Mouse (Mus musculus) midbrain, embryonic 16.5 days (tissue): ENCODE measurements around the gene Zfp764. TPM values are rescaled to one million over a fixed set of nuclear protein-coding genes. Genes with fewer than 3 reads are reported as not detected.
"Not testable (repeated sequence)": the region's sequence is repeated elsewhere in the genome, so short reads cannot be mapped to it uniquely, and the experiment has no call there.

Experiments
- ATAC-seq: fragments of 200-750 bp; cut with Nextera tagmentation; 2 replicates; pipeline ENCODE4 v1.8.0; 2017; ENCODE audit warnings: moderate TSS enrichment
- H3K27ac ChIP-seq: fragments of 300-500 bp; sonication (generic); 2 replicates; pipeline ENCODE4 v1.5.1; 2014; ENCODE audit warnings: mild to moderate bottlenecking, low read length, mixed read lengths
- H3K27me3 ChIP-seq: fragments of 300-500 bp; sonication (generic); 2 replicates; pipeline ENCODE4 v1.6.1; 2014; ENCODE audit warnings: low read depth, low read length, mixed read lengths; ENCODE audit not compliant: control insufficient read depth, insufficient read depth
- H3K36me3 ChIP-seq: fragments of 300-500 bp; sonication (generic); 2 replicates; pipeline ENCODE4 v1.6.1; 2014; ENCODE audit warnings: mild to moderate bottlenecking, low read length, moderate library complexity, mixed read lengths; ENCODE audit not compliant: control insufficient read depth, insufficient read depth
- H3K4me1 ChIP-seq: fragments of 300-500 bp; sonication (generic); 2 replicates; pipeline ENCODE4 v1.6.1; 2014; ENCODE audit warnings: mild to moderate bottlenecking, low read length, mixed read lengths; ENCODE audit not compliant: control insufficient read depth, insufficient read depth
- H3K4me2 ChIP-seq: fragments of 300-500 bp; sonication (generic); 2 replicates; pipeline ENCODE4 v1.6.1; 2014; ENCODE audit warnings: mild to moderate bottlenecking, low read length, mixed read lengths
- H3K4me3 ChIP-seq: fragments of 300-500 bp; sonication (generic); 2 replicates; pipeline ENCODE4 v1.5.1; 2014; ENCODE audit warnings: low read depth, mild to moderate bottlenecking, low read length, moderate library complexity, mixed read lengths
- H3K9ac ChIP-seq: fragments of 300-500 bp; sonication (generic); 2 replicates; pipeline ENCODE4 v1.6.1; 2014; ENCODE audit warnings: low read depth, low read length, mixed read lengths
- H3K9me3 ChIP-seq: fragments of 300-500 bp; sonication (generic); replicated peaks from 2 replicates; pipeline ENCODE4 v1.6.1; 2014; ENCODE audit warnings: mild to moderate bottlenecking, low read length, mixed read lengths; ENCODE audit not compliant: control insufficient read depth, poor library complexity, severe bottlenecking
- WGBS: fragments of 180-500 bp; shearing (Covaris S2); extraction: QIAGEN DNeasy Blood & Tissue Kit; methylation state at CpG from one replicate; pipeline ENCODE4 v1.1.7; 2014; 5-methylcytosine and 5-hydroxymethylcytosine counted together
- polyA plus RNA-seq: library from polyadenylated mRNA; unstranded; fragments of >200 nt; fragmentation: Nextera tagmentation; extraction: Ambion mirVana; gene quantifications from 2 replicates; pipeline ENCODE4 v1.2.1, GENCODE M21; 2015

Zfp764 gene
- polyA plus RNA-seq, 1 experiment from 2014 or later: 5.3 TPM

GRCm38 (mm10) chr7:127393944-127394333, 12.7 kb downstream of the Zfp764 start:
- no peaks in the 10 kb centered on the region for H3K9me3 ChIP-seq
- H3K36me3 ChIP-seq: peaks cover 3% of the 10 kb centered on the region; the same call in 1 of the 2 replicates
- peak overlapping the region; percentile 64 for H3K9ac ChIP-seq
- H3K4me3 ChIP-seq: peak overlapping the region; percentile 72
- peak; percentile 33; the same call in 1 of the 2 replicates for ATAC-seq
- peak overlapping the region; percentile 75 for H3K4me2 ChIP-seq
- H3K27me3 ChIP-seq: no peaks in the 10 kb centered on the region
- peak overlapping the region; percentile 90 for H3K27ac ChIP-seq
- peaks cover 13% of the 10 kb centered on the region for H3K4me1 ChIP-seq
- 24% methylated on average over 7 of the region's 7 CpGs for WGBS

- peaks cover 13% of the 10 kb centered on the region for H3K4me1 ChIP-seq
- H3K9ac ChIP-seq: peak within 1 kb of the TSS; percentile 95
- no peaks in the 10 kb centered on the region for H3K27me3 ChIP-seq
- H3K36me3 ChIP-seq: peaks cover 3% of the 10 kb centered on the region; the same call in 1 of the 2 replicates
- H3K9me3 ChIP-seq: no peaks in the 10 kb centered on the region
- ATAC-seq: peak; percentile 95
- peak within 1 kb of the TSS; percentile 72 for H3K4me3 ChIP-seq
- H3K27ac ChIP-seq: peak within 1 kb of the TSS; percentile 90
- WGBS: under 1% methylated on average over 43 of the region's 45 CpGs
- peak within 1 kb of the TSS; percentile 75 for H3K4me2 ChIP-seq
Observed at GRCm38 (mm10) chr7:127393157-127393943, 13.3 kb downstream of the Zfp764 start, which contains the start of gene E430018J23Rik. Gene E430018J23Rik (minus strand): TSS chr7:127393629.

GRCm38 (mm10) chr7:127392251-127392824, 14.3 kb downstream of the Zfp764 start:
- H3K4me3 ChIP-seq: peak overlapping the region; percentile 72
- H3K4me1 ChIP-seq: peaks cover 13% of the 10 kb centered on the region
- WGBS: 81% methylated on average over 8 of the region's 8 CpGs
- peak overlapping the region; percentile 75 for H3K4me2 ChIP-seq
- no peaks in the 10 kb centered on the region for H3K27me3 ChIP-seq
- H3K9me3 ChIP-seq: no peaks in the 10 kb centered on the region
- H3K27ac ChIP-seq: no peak overlapping the region
- peak overlapping the region; percentile 95; the same call in 1 of the 2 replicates for H3K9ac ChIP-seq
- ATAC-seq: no peak
- peaks cover 3% of the 10 kb centered on the region; the same call in 1 of the 2 replicates for H3K36me3 ChIP-seq

- Histone ChIP-seq H3K27ac (no peak overlapping the region), H3K4me1 (peaks cover 15% of the 10 kb centered on the region), H3K4me2 (no peak overlapping the region), H3K27me3 (no peaks in the 10 kb centered on the region), H3K36me3 (peaks cover 3% of the 10 kb centered on the region; the same call in 1 of the 2 replicates), H3K9me3 (no peaks in the 10 kb centered on the region), H3K4me3 (no peak overlapping the region), H3K9ac (no peak overlapping the region)
- no peak for ATAC-seq
- 96% methylated on average over 16 of the region's 16 CpGs for WGBS
Observed at GRCm38 (mm10) chr7:127391538-127391937, 15.1 kb downstream of the Zfp764 start.

GRCm38 (mm10) chr7:127390306-127390705, 16.3 kb downstream of the Zfp764 start:
- Histone ChIP-seq H3K36me3 (peaks cover 3% of the 10 kb centered on the region; the same call in 1 of the 2 replicates), H3K9me3 (no peaks in the 10 kb centered on the region), H3K27me3 (no peaks in the 10 kb centered on the region), H3K4me2 (no peak overlapping the region), H3K27ac (no peak overlapping the region), H3K4me1 (peaks cover 17% of the 10 kb centered on the region), H3K9ac (no peak overlapping the region), H3K4me3 (no peak overlapping the region)
- 72% methylated on average over 7 of the region's 7 CpGs for WGBS
- no peak for ATAC-seq

GRCm38 (mm10) chr7:127388201-127388600, 18.4 kb downstream of the Zfp764 start:
- H3K4me3 ChIP-seq, H3K9me3 ChIP-seq, H3K27me3 ChIP-seq, H3K27ac ChIP-seq, ATAC-seq, H3K4me2 ChIP-seq, H3K9ac ChIP-seq, H3K36me3 ChIP-seq: not testable (repeated sequence)
- H3K4me1 ChIP-seq: peaks cover 11% of the 10 kb centered on the region

- no peaks in the 10 kb centered on the region for H3K9me3 ChIP-seq
- WGBS: 15% methylated on average over 38 of the region's 38 CpGs
- no peaks in the 10 kb centered on the region for H3K27me3 ChIP-seq
- H3K9ac ChIP-seq: peak within 1 kb of the TSS; percentile 76
- H3K4me1 ChIP-seq: peaks cover 4% of the 10 kb centered on the region; the same call in 1 of the 2 replicates
- peaks cover 3% of the 10 kb centered on the region; the same call in 1 of the 2 replicates for H3K36me3 ChIP-seq
- peak within 1 kb of the TSS; percentile 70 for H3K4me2 ChIP-seq
- peak; percentile 85 for ATAC-seq
- peak within 1 kb of the TSS; percentile 57 for H3K4me3 ChIP-seq
- peak within 1 kb of the TSS; percentile 15 for H3K27ac ChIP-seq
Observed at GRCm38 (mm10) chr7:127386641-127387392, 19.8 kb downstream of the Zfp764 start, which contains the start of gene 9130019O22Rik. Gene 9130019O22Rik (minus strand): TSS chr7:127387166.

GRCm38 (mm10) chr7:127385560-127385959, 21.1 kb downstream of the Zfp764 start:
- H3K4me1 ChIP-seq, H3K9ac ChIP-seq: not testable (repeated sequence)
- WGBS: 97% methylated on average over 4 of the region's 4 CpGs

More at GRCm38 (mm10) chr7:127385560-127385959, 21.1 kb downstream of the Zfp764 start:
- not testable (repeated sequence) for H3K9me3 ChIP-seq, H3K4me3 ChIP-seq, H3K36me3 ChIP-seq, H3K4me2 ChIP-seq, H3K27ac ChIP-seq, H3K27me3 ChIP-seq, ATAC-seq
